Mouse (Mus musculus) MEL (cell line): Measurements from ENCODE around the gene Ccdc172.

ENCODE experiments used
- CTCF ChIP-seq, 3 experiments: IDR thresholded peaks in 2 of 3; conservative IDR thresholded peaks in 1 of 3; 2 replicates each; pipeline ENCODE4 v1.5.1; 2011 to 2012; ENCODE audit warnings: low read length in 3 of 3, low read depth in 2 of 3, mild to moderate bottlenecking in 2 of 3, improper control_type of control experiment in 1 of 3, inconsistent platforms in 1 of 3, mixed read lengths in 1 of 3, moderate library complexity in 1 of 3; ENCODE audit not compliant: control insufficient read depth in 1 of 3, insufficient read depth in 1 of 3, poor library complexity in 1 of 3, severe bottlenecking in 1 of 3
- GABPA ChIP-seq: IDR thresholded peaks from 2 replicates; pipeline ENCODE4 v1.6.1; 2012; ENCODE audit warnings: low read depth, mild to moderate bottlenecking, inconsistent platforms, low read length, improper control_type of control experiment, moderate library complexity
- GATA1 ChIP-seq: IDR thresholded peaks from 2 replicates; pipeline ENCODE4 v1.6.1; 2011; ENCODE audit warnings: low read depth, low read length, improper control_type of control experiment
- MAZ ChIP-seq: IDR thresholded peaks from 2 replicates; pipeline ENCODE4 v1.6.1; 2012; ENCODE audit warnings: low read depth, mild to moderate bottlenecking, inconsistent platforms, low read length, improper control_type of control experiment
- UBTF ChIP-seq: IDR thresholded peaks from 2 replicates; pipeline ENCODE4 v1.6.1; 2012; ENCODE audit warnings: low read depth, mild to moderate bottlenecking, inconsistent platforms, low read length, improper control_type of control experiment, moderate library complexity, borderline replicate concordance; ENCODE audit not compliant: insufficient read depth
- USF1 ChIP-seq: IDR thresholded peaks from 2 replicates; pipeline ENCODE4 v1.6.1; 2014; ENCODE audit warnings: low read depth, mild to moderate bottlenecking, inconsistent platforms, low read length, improper control_type of control experiment, moderate library complexity
- ZC3H11A ChIP-seq: IDR thresholded peaks from 2 replicates; pipeline ENCODE4 v1.6.1; 2012; ENCODE audit warnings: low read depth, mild to moderate bottlenecking, inconsistent platforms, low read length, improper control_type of control experiment

- no peak for TF ChIP-seq USF1
- no peak for TF ChIP-seq UBTF
- no peak for TF ChIP-seq GABPA
- no peak for TF ChIP-seq MAZ
- TF ChIP-seq GATA1, result no peak
- TF ChIP-seq ZC3H11A, result no peak
- TF ChIP-seq CTCF (IDR thresholded peaks at IDR 0.05 in 2 of 3, conservative IDR thresholded peaks at IDR 0.05 in 1 of 3; ENCODE audit: control insufficient read depth in 1 of 3, insufficient read depth in 1 of 3, low read depth in 2 of 3, low read length in 3 of 3, poor library complexity in 1 of 3, severe bottlenecking in 1 of 3), result no peak
Observed at GRCm38 (mm10) chr19:58573072-58573438, 61.3 kb downstream of the Ccdc172 start.
